Mouse (Mus musculus): Measurements from ENCODE around the gene Lrcol1.
A peak's percentile ranks its signal among the peaks of the same experiment; 100 is the strongest.

The Lrcol1 gene

DNA sequence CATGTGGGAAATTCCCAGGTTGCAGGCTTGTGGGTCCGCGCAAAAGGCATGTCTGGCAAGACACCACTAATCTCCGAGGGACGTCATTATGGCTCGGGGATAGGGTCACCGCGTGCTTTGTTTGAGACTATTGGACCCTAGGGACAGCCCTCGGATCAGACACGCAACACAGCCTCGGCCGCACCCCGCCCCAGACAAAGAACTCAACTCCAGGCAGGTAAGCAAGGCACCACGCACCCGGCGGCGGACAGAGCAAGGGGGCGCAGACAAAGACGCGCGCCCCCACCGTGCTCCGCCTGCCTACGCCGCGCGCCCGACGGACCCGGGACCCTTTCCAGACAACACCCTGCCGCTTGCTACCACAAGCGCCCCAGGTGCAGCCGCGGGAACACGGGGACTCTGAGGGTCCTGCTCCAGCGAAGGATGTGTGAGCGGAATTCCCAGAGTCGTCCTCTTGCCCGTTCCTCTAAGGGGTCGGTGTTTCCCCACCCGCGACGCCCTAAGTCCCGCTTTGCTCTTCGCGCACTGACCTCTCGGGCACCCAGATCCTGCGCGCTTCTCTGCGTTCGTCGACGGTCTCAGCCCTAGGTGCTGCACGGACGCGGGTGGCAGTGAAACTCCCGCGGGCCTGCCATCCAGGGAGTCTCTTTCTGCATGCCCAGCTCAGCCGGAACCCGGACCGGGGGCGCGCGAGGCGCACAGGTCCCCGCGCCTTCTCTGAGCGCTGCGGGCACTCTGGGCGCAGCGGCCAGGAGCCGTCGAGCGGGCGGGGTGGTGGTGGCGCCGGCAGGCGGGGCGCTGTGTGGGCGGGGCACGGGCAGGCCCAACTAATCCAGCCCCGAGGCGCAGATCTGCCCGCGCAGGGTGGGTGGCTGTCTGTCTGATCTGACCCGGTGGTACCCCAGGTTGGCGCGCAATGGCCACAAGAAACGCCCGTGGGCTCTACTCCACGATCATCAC is 42.1 kb downstream of the Lrcol1 start:
- DNase-seq: peak; percentile 71

DNA sequence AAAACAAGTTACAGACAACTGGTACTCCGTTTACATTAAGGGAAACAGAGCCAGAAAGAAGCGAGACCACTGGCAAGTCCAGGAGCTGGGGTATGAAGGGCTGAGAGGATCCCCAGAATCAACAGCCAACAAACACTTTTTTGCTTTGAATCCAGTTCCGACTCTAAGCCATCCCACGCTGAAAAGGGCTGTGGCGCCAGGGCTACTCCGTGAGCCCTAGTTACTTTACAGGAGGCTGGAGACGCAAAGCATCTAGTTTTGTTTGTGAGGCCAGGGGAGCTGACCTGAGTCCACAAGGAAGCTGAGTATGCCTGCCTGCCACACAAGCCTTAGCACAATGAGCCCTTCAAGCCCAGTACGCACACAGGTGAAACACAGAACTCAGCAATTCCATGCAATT is 42.8 kb downstream of the Lrcol1 start:
- DNase-seq: no peak

DNA sequence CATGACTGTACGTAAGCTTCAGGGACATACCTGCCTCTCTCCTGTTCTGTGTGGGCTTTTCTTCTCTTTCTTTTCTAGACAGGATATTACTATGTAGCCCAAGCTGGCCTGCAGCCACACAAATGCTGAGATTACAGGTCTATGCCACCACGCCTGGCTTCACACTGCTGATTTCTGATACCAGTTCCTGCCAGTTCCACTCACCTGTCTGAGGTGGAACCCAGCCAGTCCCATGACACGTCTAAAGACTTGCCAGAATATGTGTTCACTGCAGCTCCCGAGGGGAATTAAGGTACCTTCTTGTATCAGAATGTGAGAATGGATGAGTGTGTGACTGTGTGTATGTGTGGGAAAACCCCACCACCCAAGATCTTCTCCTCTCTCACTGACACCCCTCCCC is 46.1 kb downstream of the Lrcol1 start:
- no peak for DNase-seq

DNA sequence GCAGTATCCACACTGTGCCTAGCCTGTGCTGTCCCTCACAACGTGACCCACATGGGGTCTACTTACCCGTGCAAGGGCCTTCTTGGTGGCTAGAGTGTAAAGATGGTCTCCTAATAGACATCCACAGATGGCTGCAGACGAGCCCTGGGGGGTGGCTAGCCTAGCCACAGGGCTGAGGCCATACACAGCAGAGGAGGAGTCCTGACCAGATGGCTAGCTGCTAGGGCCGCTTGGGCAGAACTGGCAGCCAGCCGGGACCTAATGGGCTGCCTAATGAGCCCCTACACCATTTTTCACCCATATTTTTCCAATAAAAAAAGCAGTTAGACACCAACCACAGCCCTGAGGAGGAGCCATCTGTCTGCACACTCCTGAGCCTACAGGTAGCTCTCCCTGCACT is 48.2 kb downstream of the Lrcol1 start:
- DNase-seq: no peak

DNA sequence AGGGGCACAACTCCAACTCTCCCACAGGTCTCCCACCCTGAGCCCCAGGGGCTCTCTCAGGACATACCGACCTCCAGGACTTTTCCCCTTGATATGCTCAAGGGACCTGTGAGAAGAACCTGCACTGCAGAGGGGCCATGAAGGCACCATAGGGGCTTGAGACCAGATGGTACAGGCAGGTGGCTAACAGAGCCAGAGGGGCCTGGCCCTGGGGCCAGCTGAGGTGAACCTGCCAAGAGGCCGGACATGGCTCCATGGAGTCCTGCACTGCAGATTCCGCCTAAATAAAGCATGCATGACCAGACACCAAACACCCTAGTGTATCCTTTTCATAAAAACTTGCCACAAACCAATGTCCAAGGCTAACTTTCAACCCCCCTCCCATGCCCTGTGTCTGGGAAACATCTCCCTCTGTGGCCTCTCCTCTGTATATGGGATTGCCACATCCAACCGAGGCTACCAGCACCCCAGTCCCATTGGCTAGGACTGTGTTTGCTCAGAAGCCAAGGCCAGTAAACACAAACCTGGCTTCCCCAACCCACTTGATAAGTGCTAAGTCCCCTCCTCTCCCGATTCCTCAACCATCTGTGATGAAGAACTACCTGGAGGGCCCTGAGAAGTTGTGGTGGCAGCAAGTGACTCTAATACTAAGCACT is 50.6 kb downstream of the Lrcol1 start:
- no peak for DNase-seq

DNA sequence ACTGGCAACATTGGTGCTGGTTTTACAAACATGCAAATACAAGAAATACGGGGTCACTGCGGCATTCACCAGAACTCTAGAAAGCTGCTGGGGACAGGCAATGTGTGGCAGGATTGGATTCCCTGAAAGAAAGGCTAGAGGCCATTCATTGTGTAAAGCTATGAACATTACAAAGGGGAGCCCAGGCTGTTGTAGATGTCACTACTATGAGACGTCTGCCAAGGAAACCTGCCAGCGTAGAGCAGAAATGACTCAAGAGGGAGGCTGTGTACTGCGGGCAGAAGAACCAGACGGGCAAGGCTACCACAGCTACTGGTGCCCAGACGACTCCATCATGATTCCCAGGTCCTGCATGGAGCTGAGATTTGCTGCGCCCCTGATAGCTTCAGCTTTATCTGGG is 56.6 kb downstream of the Lrcol1 start:
- no peak for DNase-seq

DNA sequence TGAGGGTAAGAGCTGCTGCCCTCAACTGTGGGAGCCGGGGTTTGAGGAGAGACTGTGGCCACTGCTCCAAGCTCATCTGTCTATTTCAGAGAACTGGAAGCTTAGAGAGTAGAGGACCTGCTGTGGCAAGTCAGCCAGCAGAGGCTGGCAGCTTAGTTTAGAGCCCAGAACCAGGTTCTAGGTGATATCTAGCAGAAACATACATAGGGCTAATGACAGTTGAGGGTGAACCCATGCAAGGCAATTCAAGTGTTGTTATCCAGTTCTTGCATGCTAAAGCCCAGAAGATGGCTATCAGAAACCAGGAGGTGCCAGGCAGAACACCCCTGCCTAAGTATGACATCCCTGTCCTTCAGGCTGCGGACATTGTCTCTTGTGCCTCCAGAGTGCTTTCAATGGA is 58.0 kb downstream of the Lrcol1 start:
- no peak for DNase-seq

DNA sequence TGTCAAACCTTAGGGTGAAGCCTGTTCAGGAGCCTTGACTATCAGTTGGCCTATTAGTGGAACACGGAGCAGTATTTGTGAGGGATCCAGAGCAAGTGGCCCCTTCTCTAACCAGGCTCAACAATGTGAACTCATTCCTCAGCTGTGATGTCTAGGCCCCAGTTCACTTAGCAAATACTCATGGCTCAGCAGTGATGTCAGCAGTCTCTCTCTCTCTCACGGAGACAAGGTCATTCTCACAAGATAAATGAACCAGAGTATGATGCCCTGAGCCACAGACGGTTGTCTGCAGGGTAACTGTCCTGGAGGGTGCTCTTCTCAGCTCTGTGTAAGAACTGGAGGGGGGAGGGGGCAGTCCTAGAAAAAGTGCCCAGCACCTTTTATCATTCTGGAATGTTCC is 59.4 kb downstream of the Lrcol1 start:
- no peak for DNase-seq
